Mouse (Mus musculus) neural tube, embryonic 11.5 days (tissue): ENCODE measurements around the gene AC134908.4. TPM values are rescaled to one million over a fixed set of nuclear protein-coding genes. Genes with fewer than 3 reads are reported as not detected.

ENCODE experiments used
- ATAC-seq: fragments of 200-750 bp; cut with Nextera tagmentation; 2 replicates; pipeline ENCODE4 v1.8.0; 2017; ENCODE audit warnings: moderate number of reproducible peaks, mild to moderate bottlenecking, moderate TSS enrichment, moderate library complexity; ENCODE audit not compliant: insufficient read depth, low FRiP score, low TSS enrichment
- DNase-seq: peaks from one replicate; pipeline ENCODE4 v3.0.0-alpha.2; 2015; ENCODE audit warnings: low spot score
- H3K27ac ChIP-seq: fragments of 300-500 bp; sonication (generic); 2 replicates; pipeline ENCODE4 v1.5.1; 2014; ENCODE audit warnings: low read depth, mild to moderate bottlenecking, low read length
- H3K27me3 ChIP-seq: fragments of 300-500 bp; sonication (generic); 2 replicates; pipeline ENCODE4 v1.6.1; 2014; ENCODE audit warnings: mild to moderate bottlenecking, low read length, mixed read lengths; ENCODE audit not compliant: control insufficient read depth, insufficient read depth
- H3K36me3 ChIP-seq: fragments of 300-500 bp; sonication (generic); 2 replicates; pipeline ENCODE4 v1.6.1; 2014; ENCODE audit warnings: mild to moderate bottlenecking, low read length, moderate library complexity, mixed read lengths; ENCODE audit not compliant: control insufficient read depth, insufficient read depth
- H3K4me1 ChIP-seq: fragments of 300-500 bp; sonication (generic); 2 replicates; pipeline ENCODE4 v1.6.1; 2014; ENCODE audit warnings: low read length, mixed read lengths; ENCODE audit not compliant: control insufficient read depth, insufficient read depth
- H3K4me2 ChIP-seq: fragments of 300-500 bp; sonication (generic); 2 replicates; pipeline ENCODE4 v1.6.1; 2014; ENCODE audit warnings: low read depth, mild to moderate bottlenecking, moderate library complexity
- H3K4me3 ChIP-seq: fragments of 300-500 bp; sonication (generic); 2 replicates; pipeline ENCODE4 v1.5.1; 2014; ENCODE audit warnings: low read depth, low read length
- H3K9ac ChIP-seq: fragments of 300-500 bp; sonication (generic); 2 replicates; pipeline ENCODE4 v1.6.1; 2014; ENCODE audit warnings: mild to moderate bottlenecking, low read length
- H3K9me3 ChIP-seq: fragments of 300-500 bp; sonication (generic); 2 replicates; pipeline ENCODE4 v1.6.1; 2016; ENCODE audit warnings: low read length; ENCODE audit not compliant: control insufficient read depth
- WGBS: fragments of 180-500 bp; shearing (Covaris S2); extraction: QIAGEN DNeasy Blood & Tissue Kit; methylation state at CpG from one replicate; pipeline ENCODE4 v1.1.7; 2014; 5-methylcytosine and 5-hydroxymethylcytosine counted together
- polyA plus RNA-seq: library from polyadenylated mRNA; unstranded; fragments of >200 nt; fragmentation: Nextera tagmentation; extraction: Ambion mirVana; gene quantifications from 2 replicates; pipeline ENCODE4 v1.2.1, GENCODE M21; 2014

The AC134908.4 gene
- polyA plus RNA-seq, 1 experiment from 2014 or later, result 0.78 TPM

DNA sequence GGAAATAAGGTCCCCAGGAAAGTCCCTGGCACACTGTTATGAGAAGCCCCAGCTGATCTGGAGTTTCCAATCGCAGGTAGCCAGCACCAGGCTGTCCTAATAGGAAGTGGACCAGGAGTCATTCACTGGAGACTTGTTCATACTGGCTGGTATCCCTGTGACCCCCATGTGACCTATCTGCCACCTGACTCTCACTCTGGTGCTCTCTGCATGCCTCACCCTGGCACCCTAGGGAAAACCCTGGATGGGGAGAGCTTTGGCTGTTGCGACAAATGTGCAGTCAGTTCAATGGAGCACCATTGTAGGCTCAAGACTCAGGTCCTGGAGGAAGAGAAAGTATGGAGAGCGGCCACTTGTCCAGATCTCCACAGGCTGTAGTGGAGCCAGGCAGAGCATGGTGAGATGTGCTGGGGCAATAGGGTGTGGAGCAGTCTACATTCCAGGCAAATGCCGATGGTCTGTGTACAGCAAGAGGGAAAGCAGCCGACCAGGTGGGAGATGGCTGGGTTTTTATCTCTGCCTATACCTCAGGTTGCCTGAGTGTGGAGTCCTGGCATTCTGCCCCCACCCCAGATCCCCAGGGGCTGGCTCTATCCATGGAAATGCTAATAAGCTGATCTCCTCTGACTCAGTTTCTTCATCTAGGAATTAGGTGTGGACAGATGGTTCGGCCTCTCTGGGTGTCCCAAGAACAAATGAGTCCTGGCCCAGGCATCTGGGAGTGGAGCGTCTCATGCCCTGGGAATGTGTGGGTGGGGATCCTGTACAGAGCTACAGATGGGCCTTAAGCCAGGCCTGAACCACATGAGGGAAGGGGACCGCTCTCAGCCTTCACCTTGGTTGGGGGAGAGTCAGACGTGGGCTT, 38.8 kb downstream of the AC134908.4 start:
- H3K4me2 ChIP-seq, result no peak overlapping the region
- H3K36me3 ChIP-seq, result no peaks in the 10 kb centered on the region
- WGBS, result 87% methylated on average over 9 of the region's 9 CpGs
- no peak overlapping the region for H3K4me3 ChIP-seq
- no peaks in the 10 kb centered on the region for H3K4me1 ChIP-seq
- DNase-seq (no peak), ATAC-seq (no peak)
- no peak overlapping the region for H3K9ac ChIP-seq
- no peaks in the 10 kb centered on the region for H3K9me3 ChIP-seq
- H3K27me3 ChIP-seq, result no peaks in the 10 kb centered on the region
- no peak overlapping the region for H3K27ac ChIP-seq

DNA sequence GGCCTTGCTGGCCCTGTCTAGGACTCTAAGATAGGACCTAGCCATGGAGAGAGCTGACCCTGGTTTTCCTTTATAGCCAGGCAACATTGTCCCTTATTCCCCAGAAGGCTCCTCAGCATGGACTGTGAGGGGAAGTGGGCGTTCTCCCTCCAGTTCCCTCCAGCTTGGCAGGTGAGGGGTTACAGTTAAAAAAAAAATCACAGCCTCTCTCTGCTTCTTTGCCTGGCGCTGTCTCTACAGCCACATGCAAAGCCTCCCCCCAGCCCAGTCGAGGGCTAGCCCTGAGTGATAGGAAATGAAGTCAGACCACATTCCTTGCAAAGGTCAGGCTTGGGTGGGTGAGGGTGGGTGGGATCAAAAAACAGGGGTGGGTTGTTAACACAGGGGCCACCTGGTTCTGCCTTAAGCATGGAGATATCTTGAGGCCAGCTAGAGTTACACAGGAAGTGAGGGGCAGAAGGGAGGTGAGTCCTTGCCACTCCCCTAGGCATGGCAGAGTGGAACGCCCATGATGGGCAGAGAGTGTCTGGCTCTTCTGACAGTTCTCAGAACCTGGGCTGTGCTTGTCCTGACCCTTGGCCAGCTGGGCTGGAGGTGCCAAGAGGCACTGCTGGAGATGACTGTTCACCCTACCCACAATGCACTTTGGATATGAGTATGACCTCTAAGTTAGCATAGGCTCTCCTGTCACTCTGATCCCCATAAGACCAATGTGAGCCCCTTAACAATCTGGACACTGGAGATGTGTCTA, 39.7 kb downstream of the AC134908.4 start:
- ATAC-seq (no peak), DNase-seq (no peak)
- no peak overlapping the region for H3K4me3 ChIP-seq
- H3K4me1 ChIP-seq, result no peaks in the 10 kb centered on the region
- H3K27me3 ChIP-seq, result no peaks in the 10 kb centered on the region
- WGBS, result 56% methylated on average over 4 of the region's 4 CpGs
- H3K27ac ChIP-seq, result no peak overlapping the region
- no peaks in the 10 kb centered on the region for H3K9me3 ChIP-seq
- no peak overlapping the region for H3K9ac ChIP-seq
- no peak overlapping the region for H3K4me2 ChIP-seq
- no peaks in the 10 kb centered on the region for H3K36me3 ChIP-seq

GRCm38 (mm10) chr17:25755086-25755485, 40.4 kb downstream of the AC134908.4 start:
- Histone ChIP-seq H3K27ac (no peak overlapping the region), H3K9me3 (no peaks in the 10 kb centered on the region), H3K4me3 (no peak overlapping the region), H3K36me3 (no peaks in the 10 kb centered on the region), H3K9ac (no peak overlapping the region), H3K27me3 (no peaks in the 10 kb centered on the region), H3K4me2 (no peak overlapping the region), H3K4me1 (no peaks in the 10 kb centered on the region)
- ATAC-seq, result no peak
- WGBS, result 75% methylated on average over 4 of the region's 4 CpGs
- no peak for DNase-seq

- DNase-seq (no peak), ATAC-seq (no peak)
- no peaks in the 10 kb centered on the region for H3K4me1 ChIP-seq
- H3K36me3 ChIP-seq, result no peaks in the 10 kb centered on the region
- no peaks in the 10 kb centered on the region for H3K27me3 ChIP-seq
- H3K27ac ChIP-seq, result no peak within 1 kb of the TSS
- WGBS, result 88% methylated on average over 9 of the region's 9 CpGs
- no peak within 1 kb of the TSS for H3K4me3 ChIP-seq
- H3K4me2 ChIP-seq, result no peak within 1 kb of the TSS
- no peaks in the 10 kb centered on the region for H3K9me3 ChIP-seq
- H3K9ac ChIP-seq, result no peak within 1 kb of the TSS
Measured at GRCm38 (mm10) chr17:25754241-25754640, 41.2 kb downstream of the AC134908.4 start, which contains the start of gene Msln. TSS of gene Msln (minus strand) at chr17:25754378.

DNA sequence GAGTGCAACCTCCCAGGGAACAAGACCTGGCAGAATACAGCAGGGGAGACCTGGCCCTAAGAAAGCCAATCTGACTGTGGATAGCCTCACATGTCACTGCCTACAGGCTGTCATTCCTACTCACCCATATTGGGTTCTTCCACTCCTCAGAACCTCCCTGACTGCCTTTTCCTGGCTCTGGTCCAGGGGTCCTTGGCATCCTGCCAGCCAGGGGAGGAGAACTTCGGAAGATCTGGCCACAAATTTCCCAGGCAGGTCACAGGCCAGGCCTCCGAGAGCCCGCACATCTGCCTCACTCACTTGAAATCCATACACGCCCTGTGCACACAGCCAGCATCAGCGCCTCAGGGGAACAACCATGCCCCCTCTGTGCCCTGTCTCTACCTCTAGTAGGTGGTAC, 44.0 kb downstream of the AC134908.4 start:
- no peaks in the 10 kb centered on the region for H3K36me3 ChIP-seq
- WGBS, result 71% methylated on average over 5 of the region's 5 CpGs
- no peak overlapping the region for H3K4me3 ChIP-seq
- no peaks in the 10 kb centered on the region for H3K9me3 ChIP-seq
- no peaks in the 10 kb centered on the region for H3K27me3 ChIP-seq
- no peak overlapping the region for H3K9ac ChIP-seq
- no peak overlapping the region for H3K4me2 ChIP-seq
- no peak for DNase-seq
- H3K4me1 ChIP-seq, result no peaks in the 10 kb centered on the region
- ATAC-seq, result no peak
- H3K27ac ChIP-seq, result no peak overlapping the region

DNA sequence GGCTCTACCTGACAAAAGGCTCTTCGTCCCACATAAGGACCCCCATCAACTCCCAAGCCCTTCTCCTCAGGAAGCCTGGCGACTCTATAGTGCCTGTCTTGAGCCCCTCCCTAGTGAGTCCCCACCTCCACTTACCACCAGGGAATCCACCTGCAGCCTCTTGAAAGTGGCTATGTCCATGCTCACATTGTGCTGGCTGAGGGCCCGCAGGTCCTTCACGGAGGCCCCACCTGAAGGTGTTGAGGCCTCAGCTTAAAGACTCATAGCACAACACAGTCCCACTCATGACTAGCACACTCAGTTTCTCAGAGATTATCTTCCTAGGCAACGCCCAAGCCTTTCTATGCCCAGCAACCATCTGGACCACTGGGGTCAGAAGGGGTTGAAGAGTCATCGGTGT, 46.1 kb downstream of the AC134908.4 start:
- Histone ChIP-seq H3K9ac (no peak overlapping the region), H3K4me2 (no peak overlapping the region), H3K36me3 (no peaks in the 10 kb centered on the region), H3K27ac (no peak overlapping the region), H3K4me1 (no peaks in the 10 kb centered on the region), H3K27me3 (no peaks in the 10 kb centered on the region), H3K4me3 (no peak overlapping the region), H3K9me3 (no peaks in the 10 kb centered on the region)
- WGBS, result 85% methylated on average over 6 of the region's 6 CpGs
- ATAC-seq, result no peak
- no peak for DNase-seq

DNA sequence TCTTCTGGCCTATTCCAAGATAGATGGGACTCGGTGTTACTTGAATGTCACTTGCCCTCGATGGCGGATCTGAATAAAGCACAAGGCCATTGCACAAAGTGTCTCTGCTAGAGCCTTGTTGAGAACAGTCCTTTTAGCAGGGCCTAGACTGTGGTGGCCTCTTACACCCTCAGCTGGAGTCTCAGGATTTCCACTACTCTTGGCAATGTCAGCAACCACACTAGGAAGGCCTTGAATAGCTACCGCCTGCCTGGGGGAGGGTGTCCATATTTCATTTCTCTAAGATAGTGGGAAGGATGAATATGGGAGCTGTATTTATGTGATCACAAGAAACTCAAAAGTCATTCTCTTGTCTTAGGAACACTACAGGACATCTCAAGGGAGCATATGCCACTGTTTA, 47.2 kb downstream of the AC134908.4 start:
- 90% methylated on average over 4 of the region's 4 CpGs for WGBS
- no peak for DNase-seq
- H3K4me3 ChIP-seq, result no peak overlapping the region

GRCm38 (mm10) chr17:25744311-25744710, 51.1 kb downstream of the AC134908.4 start:
- H3K4me2 ChIP-seq, result no peak overlapping the region
- 82% methylated on average over 10 of the region's 10 CpGs for WGBS
- no peak overlapping the region for H3K9ac ChIP-seq
- H3K27me3 ChIP-seq, result no peaks in the 10 kb centered on the region
- no peaks in the 10 kb centered on the region for H3K9me3 ChIP-seq
- DNase-seq, result no peak
- no peaks in the 10 kb centered on the region for H3K4me1 ChIP-seq
- no peaks in the 10 kb centered on the region for H3K36me3 ChIP-seq
- no peak overlapping the region for H3K4me3 ChIP-seq
- no peak overlapping the region for H3K27ac ChIP-seq
- ATAC-seq, result no peak

More for the DNA sequence above, 47.2 kb downstream of the AC134908.4 start:
- Histone ChIP-seq H3K36me3 (no peaks in the 10 kb centered on the region), H3K4me1 (no peaks in the 10 kb centered on the region), H3K27me3 (no peaks in the 10 kb centered on the region), H3K27ac (no peak overlapping the region), H3K9me3 (no peaks in the 10 kb centered on the region), H3K9ac (no peak overlapping the region), H3K4me2 (no peak overlapping the region)
- no peak for ATAC-seq
